Mouse (Mus musculus): ENCODE data around the gene Pga5. TPM values are rescaled to one million over a fixed set of nuclear protein-coding genes. Genes with fewer than 3 reads are reported as not detected.

Pga5 gene
- polyA plus RNA-seq, 1 experiment from 2014 or later, result not detected

DNA sequence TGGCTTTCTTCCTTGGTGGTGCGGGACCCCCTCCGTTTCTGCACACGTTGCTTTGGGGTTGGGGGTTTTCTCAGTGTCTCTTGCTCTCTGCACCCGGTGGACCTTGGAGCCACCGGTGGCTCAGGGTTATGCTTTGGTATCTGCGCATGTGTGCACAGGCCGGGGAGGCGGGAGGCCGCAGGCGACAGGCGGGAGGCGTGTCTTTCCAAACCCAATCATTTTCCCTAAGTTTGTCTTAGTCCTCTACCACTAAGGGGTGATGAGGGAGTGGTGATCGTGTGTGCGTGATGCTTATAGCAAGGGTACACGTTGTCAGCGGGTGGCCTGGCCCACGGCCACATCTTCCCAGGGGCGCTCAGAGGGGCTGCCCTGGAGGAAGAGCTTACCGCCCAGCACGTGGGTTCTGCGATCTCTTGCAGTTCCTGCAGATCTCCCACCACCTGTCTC, 43.0 kb downstream of the Pga5 start:
- Histone ChIP-seq H3K4me1 (replicated peaks; ENCODE audit: control insufficient read depth, insufficient read depth, low read length) (peaks cover 14% of the 10 kb centered on the region), H3K4me3 (replicated peaks; ENCODE audit: low read length) (peak overlapping the region; percentile 47), H3K9me3 (ENCODE audit: control insufficient read depth, low read length) (no peaks in the 10 kb centered on the region), H3K27me3 (replicated peaks; ENCODE audit: control insufficient read depth, insufficient read depth, low read length) (no peaks in the 10 kb centered on the region), H3K36me3 (ENCODE audit: control insufficient read depth, insufficient read depth) (peaks cover 2% of the 10 kb centered on the region; the same call in 1 of the 2 replicates), H3K9ac (replicated peaks; ENCODE audit: low read depth, low read length) (peak overlapping the region; percentile 55), H3K27ac (ENCODE audit: low read length) (no peak overlapping the region), H3K4me2 (ENCODE audit: low read length) (peak overlapping the region; percentile 89)
- ATAC-seq, result peak; percentile 91
- 3% methylated on average over 21 of the region's 21 CpGs for WGBS

DNA sequence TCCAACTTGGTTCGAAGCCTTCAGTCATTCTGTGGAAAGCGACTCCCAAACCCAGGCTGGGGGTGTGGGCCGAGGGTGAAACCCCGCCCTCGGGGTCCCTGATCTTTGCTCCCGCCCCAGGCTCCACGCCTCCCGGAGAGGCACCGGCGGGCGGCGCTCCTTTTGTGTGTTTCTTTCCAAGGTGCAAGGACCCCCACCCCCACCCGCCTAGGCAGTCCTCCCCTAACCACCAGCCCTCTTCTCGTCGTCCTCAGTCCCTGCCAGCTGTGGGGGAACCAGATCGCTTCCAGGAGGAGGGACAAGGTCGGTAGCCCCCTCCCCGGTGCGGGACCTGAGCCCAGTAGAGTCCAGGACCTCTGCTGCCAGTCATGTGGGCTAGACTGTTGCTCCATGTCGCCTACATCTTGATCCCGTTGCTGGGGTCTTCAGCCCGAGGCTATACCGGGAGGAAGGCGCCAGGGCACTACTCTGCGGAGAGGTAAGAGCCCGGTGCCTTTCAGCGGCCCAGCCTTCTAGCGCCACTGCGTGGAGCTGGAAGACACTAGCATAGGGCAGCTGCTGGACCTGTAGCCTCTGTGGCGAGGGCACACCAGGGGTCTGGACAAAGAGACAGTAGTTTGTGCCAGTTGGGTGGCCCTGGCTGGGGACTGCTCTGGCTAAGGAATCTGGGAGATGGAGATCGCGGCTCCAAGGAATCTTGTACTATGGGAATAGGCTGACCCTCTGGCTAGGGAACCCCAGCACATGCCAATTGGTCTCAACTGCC, 43.6 kb downstream of the Pga5 start, which contains the start of gene Vwce:
Vwce (plus strand) TSS at position 108 of the 766 bp plus-strand sequence.
- Histone ChIP-seq H3K4me1 (replicated peaks; ENCODE audit: control insufficient read depth, insufficient read depth, low read length) (peaks cover 14% of the 10 kb centered on the region), H3K4me3 (replicated peaks; ENCODE audit: low read length) (peak within 1 kb of the TSS; percentile 47), H3K27me3 (replicated peaks; ENCODE audit: control insufficient read depth, insufficient read depth, low read length) (no peaks in the 10 kb centered on the region), H3K9ac (replicated peaks; ENCODE audit: low read depth, low read length) (peak within 1 kb of the TSS; percentile 55), H3K9me3 (ENCODE audit: control insufficient read depth, low read length) (no peaks in the 10 kb centered on the region), H3K4me2 (ENCODE audit: low read length) (peak within 1 kb of the TSS; percentile 89), H3K27ac (ENCODE audit: low read length) (no peak within 1 kb of the TSS), H3K36me3 (ENCODE audit: control insufficient read depth, insufficient read depth) (peaks cover 8% of the 10 kb centered on the region; the same call in 1 of the 2 replicates)
- 2% methylated on average over 32 of the region's 32 CpGs for WGBS
- ATAC-seq, result peak; percentile 69

Other genes with a start within 250 kb of the Pga5 start
- 0.52 and 0.99 TPM in 2 replicates for gene Lrrc10b, start 220.6 kb downstream of the Pga5 start, polyA plus RNA-seq (2015; fragmentation: Nextera tagmentation; extraction: Ambion mirVana)
- 1.7 and 2.1 TPM in 2 replicates for gene Ppp1r32, start 195.1 kb downstream of the Pga5 start, polyA plus RNA-seq (2015; fragmentation: Nextera tagmentation; extraction: Ambion mirVana)
- 58.4 and 59.3 TPM in 2 replicates for gene Cpsf7, start 152.8 kb downstream of the Pga5 start, polyA plus RNA-seq (2015; fragmentation: Nextera tagmentation; extraction: Ambion mirVana)
- 66.2 and 68.6 TPM in 2 replicates for gene Sdhaf2, start 151.9 kb downstream of the Pga5 start, polyA plus RNA-seq (2015; fragmentation: Nextera tagmentation; extraction: Ambion mirVana)
- 47.0 and 49.5 TPM in 2 replicates for gene Tmem216, start 121.8 kb downstream of the Pga5 start, polyA plus RNA-seq (2015; fragmentation: Nextera tagmentation; extraction: Ambion mirVana)
- 21.0 and 22.6 TPM in 2 replicates for gene Cyb561a3, start 100.9 kb downstream of the Pga5 start, polyA plus RNA-seq (2015; fragmentation: Nextera tagmentation; extraction: Ambion mirVana)
- gene Tmem138, start 100.7 kb downstream of the Pga5 start, polyA plus RNA-seq (2015; fragmentation: Nextera tagmentation; extraction: Ambion mirVana), result 33.9 and 37.5 TPM in 2 replicates
- gene Ddb1, start 72.7 kb downstream of the Pga5 start, polyA plus RNA-seq (2015; fragmentation: Nextera tagmentation; extraction: Ambion mirVana), result 277 and 292 TPM in 2 replicates
- 24.9 and 27.1 TPM in 2 replicates for gene Tkfc, start 72.4 kb downstream of the Pga5 start, polyA plus RNA-seq (2015; fragmentation: Nextera tagmentation; extraction: Ambion mirVana)
- 0.30 and 0.81 TPM in 2 replicates for gene Vwce, start 43.9 kb downstream of the Pga5 start, polyA plus RNA-seq (2015; fragmentation: Nextera tagmentation; extraction: Ambion mirVana)
- 38.3 and 40.5 TPM in 2 replicates for gene Vps37c, start 10.7 kb upstream of the Pga5 start, polyA plus RNA-seq (2015; fragmentation: Nextera tagmentation; extraction: Ambion mirVana)
- 0.06 and 0.10 TPM in 2 replicates for gene Cd5, start 60.9 kb upstream of the Pga5 start, polyA plus RNA-seq (2015; fragmentation: Nextera tagmentation; extraction: Ambion mirVana)
- not detected in 2 replicates for gene Cd6, start 152.0 kb upstream of the Pga5 start, polyA plus RNA-seq (2015; fragmentation: Nextera tagmentation; extraction: Ambion mirVana)
- gene Slc15a3, start 161.7 kb upstream of the Pga5 start, polyA plus RNA-seq (2015; fragmentation: Nextera tagmentation; extraction: Ambion mirVana), result 0.25 and 0.57 TPM in 2 replicates
- gene Tmem132a, start 191.9 kb upstream of the Pga5 start, polyA plus RNA-seq (2015; fragmentation: Nextera tagmentation; extraction: Ambion mirVana), result 176 and 195 TPM in 2 replicates
- 43.7 and 46.1 TPM in 2 replicates for gene Tmem109, start 203.9 kb upstream of the Pga5 start, polyA plus RNA-seq (2015; fragmentation: Nextera tagmentation; extraction: Ambion mirVana)
- gene Prpf19, start 217.2 kb upstream of the Pga5 start, polyA plus RNA-seq (2015; fragmentation: Nextera tagmentation; extraction: Ambion mirVana), result 42.8 and 43.3 TPM in 2 replicates
- 0.16 and 0.56 TPM in 2 replicates for gene Zp1, start 242.6 kb upstream of the Pga5 start, polyA plus RNA-seq (2015; fragmentation: Nextera tagmentation; extraction: Ambion mirVana)